Mouse (Mus musculus) midbrain, embryonic 15.5 days (tissue): ENCODE results near the gene Rbm15b. TPM values are rescaled to one million over a fixed set of nuclear protein-coding genes. Genes with fewer than 3 reads are reported as not detected.
A peak's percentile ranks its signal among the peaks of the same experiment; 100 is the strongest.

ENCODE experiments used
- ATAC-seq: fragments of 200-750 bp; cut with Nextera tagmentation; replicated peaks from 2 replicates; pipeline ENCODE4 v1.8.0; 2017; ENCODE audit warnings: moderate TSS enrichment
- H3K27ac ChIP-seq: fragments of 300-500 bp; sonication (generic); 2 replicates; pipeline ENCODE4 v1.5.1; 2015; ENCODE audit warnings: mild to moderate bottlenecking, inconsistent platforms
- H3K27me3 ChIP-seq: fragments of 300-500 bp; sonication (generic); replicated peaks from 2 replicates; pipeline ENCODE4 v1.6.1; 2015; ENCODE audit warnings: inconsistent platforms
- H3K36me3 ChIP-seq: fragments of 300-500 bp; sonication (generic); replicated peaks from 2 replicates; pipeline ENCODE4 v1.6.1; 2015; ENCODE audit warnings: inconsistent platforms
- H3K4me1 ChIP-seq: fragments of 300-500 bp; sonication (generic); 2 replicates; pipeline ENCODE4 v1.6.1; 2015; ENCODE audit warnings: inconsistent platforms
- H3K4me2 ChIP-seq: fragments of 300-500 bp; sonication (generic); 2 replicates; pipeline ENCODE4 v1.6.1; 2015; ENCODE audit warnings: inconsistent platforms, mild to moderate bottlenecking, moderate library complexity
- H3K4me3 ChIP-seq: fragments of 300-500 bp; sonication (generic); 2 replicates; pipeline ENCODE4 v1.5.1; 2015; ENCODE audit warnings: mild to moderate bottlenecking, inconsistent platforms
- H3K9ac ChIP-seq: fragments of 300-500 bp; sonication (generic); 2 replicates; pipeline ENCODE4 v1.6.1; 2015; ENCODE audit warnings: mild to moderate bottlenecking, inconsistent platforms
- H3K9me3 ChIP-seq: fragments of 300-500 bp; sonication (generic); 2 replicates; pipeline ENCODE4 v1.6.1; 2016; ENCODE audit warnings: inconsistent platforms
- WGBS: fragments of 180-500 bp; shearing (Covaris S2); methylation state at CpG from one replicate; pipeline ENCODE4 v1.1.7; 2015; ENCODE audit warnings: mixed read lengths; 5-methylcytosine and 5-hydroxymethylcytosine counted together
- polyA plus RNA-seq: library from polyadenylated mRNA; unstranded; fragments of >200 nt; fragmentation: Nextera tagmentation; extraction: Ambion mirVana; gene quantifications from 2 replicates; pipeline ENCODE4 v1.2.1, GENCODE M21; 2015

Gene Rbm15b
- polyA plus RNA-seq, 1 experiment from 2014 or later = 17.1 TPM

DNA sequence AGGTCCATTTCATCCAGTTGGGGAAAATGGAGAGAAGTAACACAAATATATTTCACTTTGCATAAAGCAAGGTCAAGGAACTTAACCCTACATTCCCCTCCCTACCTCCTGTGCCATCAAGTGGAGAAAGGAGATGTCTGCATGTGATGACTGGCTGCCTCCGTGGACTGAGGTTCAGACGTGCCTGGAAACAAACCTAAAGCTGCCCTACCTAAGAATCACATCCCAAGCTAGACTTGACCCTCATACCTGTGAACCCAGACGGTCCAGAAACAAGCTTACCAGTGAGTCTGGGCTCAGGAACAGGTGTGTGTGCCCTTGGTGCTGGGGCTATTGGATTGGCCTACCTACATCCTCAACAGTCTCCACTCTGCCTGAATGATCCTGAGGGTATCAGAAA is 6.1 kb upstream of the Rbm15b start:
- H3K4me3 ChIP-seq = no peak overlapping the region
- no peaks in the 10 kb centered on the region for H3K9me3 ChIP-seq
- no peak overlapping the region for H3K9ac ChIP-seq
- peaks cover 24% of the 10 kb centered on the region; the same call in 1 of the 2 replicates for H3K36me3 ChIP-seq
- no peak overlapping the region for H3K27ac ChIP-seq
- H3K4me2 ChIP-seq = peak overlapping the region; percentile 22; the same call in 1 of the 2 replicates
- peaks cover 23% of the 10 kb centered on the region for H3K4me1 ChIP-seq
- WGBS = 55% methylated on average over 3 of the region's 3 CpGs
- no peaks in the 10 kb centered on the region for H3K27me3 ChIP-seq
- no peak for ATAC-seq

DNA sequence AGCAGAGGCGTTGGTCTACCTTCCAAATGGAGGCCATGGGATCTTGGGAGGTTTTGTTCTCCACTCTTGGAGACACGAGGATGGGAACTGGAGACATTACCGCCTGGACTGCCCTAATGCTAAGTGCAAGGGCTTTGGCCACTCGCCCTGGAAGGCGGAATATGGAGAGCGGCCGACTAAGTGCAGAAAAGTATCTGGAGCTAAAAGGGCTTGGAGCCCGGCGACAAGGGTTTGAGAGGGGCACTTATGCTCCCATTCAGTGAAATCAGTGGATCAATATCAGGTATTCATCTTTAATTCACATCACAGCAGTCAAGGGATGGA is 5.3 kb upstream of the Rbm15b start:
- 0% methylated on average over 9 of the region's 9 CpGs for WGBS
- Histone ChIP-seq H3K9ac (peak overlapping the region; percentile 67), H3K36me3 (peaks cover 25% of the 10 kb centered on the region; the same call in 1 of the 2 replicates), H3K4me3 (peak overlapping the region; percentile 88), H3K27me3 (no peaks in the 10 kb centered on the region), H3K4me2 (peak overlapping the region; percentile 71), H3K4me1 (peaks cover 30% of the 10 kb centered on the region), H3K9me3 (no peaks in the 10 kb centered on the region), H3K27ac (peak overlapping the region; percentile 94)
- ATAC-seq = no peak

DNA sequence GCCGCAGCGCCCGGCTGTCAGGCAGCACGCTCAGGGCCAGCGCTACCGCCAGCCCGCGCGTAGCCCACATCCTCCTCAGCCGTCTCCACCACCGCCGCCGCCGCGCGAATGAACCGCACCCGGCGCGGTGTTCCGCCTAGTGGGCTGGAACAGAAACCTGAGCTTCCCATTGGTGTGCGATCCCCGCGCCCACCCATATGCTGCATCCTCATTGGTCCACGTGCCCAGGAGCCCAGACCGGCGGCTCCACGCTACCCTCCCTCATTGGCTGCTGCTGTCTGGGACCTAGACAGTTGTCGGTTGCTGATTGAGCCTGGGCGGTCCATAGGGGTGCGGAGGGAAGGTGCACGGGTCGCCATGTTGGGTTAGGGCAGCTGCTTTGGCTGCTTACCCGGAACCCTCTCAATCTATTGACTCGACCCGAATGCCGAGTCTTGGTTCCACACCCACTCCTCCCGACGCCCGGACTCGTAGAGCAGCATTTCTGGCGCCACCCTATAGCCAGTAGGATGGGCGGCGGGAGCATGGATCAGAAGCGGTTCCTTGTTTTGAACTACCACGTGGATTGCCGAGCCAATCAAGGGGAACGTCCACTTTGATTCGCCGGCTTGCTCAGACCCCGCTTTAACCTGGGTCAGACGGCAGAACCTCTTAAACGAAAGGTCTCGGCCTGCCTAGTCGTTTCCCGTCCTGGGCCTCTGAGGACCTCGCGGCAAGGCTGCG is 4.8 kb upstream of the Rbm15b start, which contains the start of gene Manf:
Gene Manf (minus strand): TSS at position 151 of the 723 bp plus-strand sequence.
- WGBS = 0% methylated on average over 59 of the region's 59 CpGs
- Histone ChIP-seq H3K9me3 (no peaks in the 10 kb centered on the region), H3K4me1 (peaks cover 33% of the 10 kb centered on the region), H3K27me3 (no peaks in the 10 kb centered on the region), H3K27ac (peak within 1 kb of the TSS; percentile 94), H3K36me3 (peaks cover 25% of the 10 kb centered on the region; the same call in 1 of the 2 replicates), H3K4me3 (peak within 1 kb of the TSS; percentile 88), H3K4me2 (peak within 1 kb of the TSS; percentile 71), H3K9ac (peak within 1 kb of the TSS; percentile 93)
- ATAC-seq = peak; percentile 99

DNA sequence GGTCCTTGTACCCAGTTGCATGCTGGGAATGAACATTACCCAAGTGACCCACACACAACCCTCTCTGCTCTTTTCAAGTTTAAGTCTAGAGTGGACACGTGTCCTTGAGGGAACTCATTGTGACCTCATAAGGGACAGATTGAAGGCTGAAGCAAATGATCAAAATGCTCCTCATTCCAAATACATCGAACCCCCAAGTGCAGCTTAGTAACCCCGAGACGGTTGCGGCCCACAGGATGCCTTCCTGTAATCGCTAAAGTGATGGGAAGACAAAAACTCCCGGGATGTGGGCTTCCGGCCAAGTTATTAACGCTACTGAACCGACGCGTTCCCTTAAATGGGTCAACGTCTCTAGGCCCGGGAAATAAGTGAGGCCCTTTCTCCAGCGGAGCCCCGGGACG is 4.1 kb upstream of the Rbm15b start:
- no peaks in the 10 kb centered on the region for H3K9me3 ChIP-seq
- peak overlapping the region; percentile 93 for H3K9ac ChIP-seq
- peak overlapping the region; percentile 71 for H3K4me2 ChIP-seq
- peak overlapping the region; percentile 94 for H3K27ac ChIP-seq
- peaks cover 19% of the 10 kb centered on the region; the same call in 1 of the 2 replicates for H3K36me3 ChIP-seq
- ATAC-seq = no peak
- under 1% methylated on average over 17 of the region's 17 CpGs for WGBS
- no peaks in the 10 kb centered on the region for H3K27me3 ChIP-seq
- peaks cover 33% of the 10 kb centered on the region for H3K4me1 ChIP-seq
- peak overlapping the region; percentile 88 for H3K4me3 ChIP-seq

DNA sequence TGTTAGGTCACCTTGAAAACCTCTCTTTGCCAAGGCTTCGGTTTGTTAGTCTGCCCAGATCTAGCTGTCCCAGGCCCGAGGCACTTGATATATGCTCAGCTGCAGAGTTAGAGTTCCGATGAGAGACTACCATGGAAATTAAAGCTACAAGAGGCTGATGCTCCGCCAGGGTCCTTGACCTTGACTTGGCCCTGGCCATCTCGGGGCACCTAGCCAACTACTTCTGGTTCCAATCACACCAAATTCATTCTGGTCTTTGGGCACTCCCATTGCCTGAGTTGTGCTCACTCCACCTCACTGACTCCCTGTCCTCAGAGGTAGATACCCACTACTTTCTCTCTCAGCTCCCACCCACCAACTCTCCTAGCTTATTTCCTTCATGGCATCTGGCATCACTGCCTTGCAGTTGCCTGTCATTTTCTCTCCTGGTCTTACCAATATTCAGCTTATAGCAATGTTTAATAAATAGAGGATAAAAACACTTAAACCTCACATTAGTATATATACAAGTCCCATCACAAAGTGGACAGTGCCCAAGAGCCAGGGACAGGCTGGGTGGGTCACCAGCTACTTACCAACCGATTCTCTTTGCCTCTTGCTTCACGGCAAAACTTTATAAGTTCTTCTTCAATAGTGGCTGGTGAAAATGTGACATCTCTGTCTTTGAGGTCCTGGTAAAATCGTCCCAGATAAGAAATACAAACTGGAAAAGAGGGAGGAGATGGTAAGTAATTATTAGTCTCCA is 3.4 kb upstream of the Rbm15b start:
- WGBS = 74% methylated on average over 8 of the region's 8 CpGs

DNA sequence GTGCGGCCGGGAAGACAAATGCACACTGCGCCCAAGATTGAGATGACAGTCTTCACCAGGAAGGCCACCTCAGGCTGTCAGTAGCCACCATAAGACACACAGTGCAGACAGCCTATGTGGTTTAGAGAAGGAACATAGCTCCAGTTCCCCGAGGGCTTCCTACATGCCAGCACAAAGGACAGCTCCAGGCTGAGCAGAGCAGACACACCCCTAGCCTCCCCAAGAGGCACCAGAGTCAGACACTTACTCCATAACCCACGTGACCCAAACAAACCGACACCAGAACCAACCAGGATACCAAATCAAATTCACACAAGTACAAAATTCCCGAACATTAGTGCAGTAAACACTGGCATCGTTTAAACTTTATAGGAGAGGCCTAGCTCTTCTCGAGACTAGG is 2.1 kb upstream of the Rbm15b start:
- no peak for ATAC-seq
- H3K4me1 ChIP-seq = peaks cover 50% of the 10 kb centered on the region
- WGBS = 89% methylated on average over 9 of the region's 9 CpGs

More for the DNA sequence above, 3.4 kb upstream of the Rbm15b start:
- peak overlapping the region; percentile 88 for H3K4me3 ChIP-seq
- no peaks in the 10 kb centered on the region for H3K27me3 ChIP-seq
- peaks cover 37% of the 10 kb centered on the region for H3K4me1 ChIP-seq
- H3K36me3 ChIP-seq = peaks cover 18% of the 10 kb centered on the region; the same call in 1 of the 2 replicates
- H3K4me2 ChIP-seq = peak overlapping the region; percentile 71
- ATAC-seq = no peak
- no peak overlapping the region for H3K27ac ChIP-seq
- peak overlapping the region; percentile 93 for H3K9ac ChIP-seq
- no peaks in the 10 kb centered on the region for H3K9me3 ChIP-seq

DNA sequence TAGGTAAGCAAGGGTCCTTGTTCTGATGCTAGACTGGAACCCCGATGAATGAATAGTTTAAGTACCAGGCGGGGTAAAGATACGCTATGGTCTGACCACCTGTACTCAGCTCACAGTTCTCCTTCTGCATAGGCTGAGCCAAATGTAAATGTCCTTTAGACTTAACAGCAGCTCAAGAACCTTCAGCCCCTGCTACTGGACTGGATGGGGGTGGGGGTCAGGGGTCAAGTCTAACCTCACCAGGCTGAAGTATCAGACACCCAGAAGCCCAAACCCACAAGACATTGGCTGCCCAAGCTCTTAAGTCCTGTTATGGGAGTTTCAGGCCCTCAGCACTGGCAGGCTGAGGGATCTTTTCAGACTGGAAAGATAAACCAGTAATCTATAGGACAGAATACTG is 1.1 kb upstream of the Rbm15b start:
- H3K4me1 ChIP-seq = peaks cover 57% of the 10 kb centered on the region
- 92% methylated on average over 3 of the region's 3 CpGs for WGBS
- ATAC-seq = no peak

More for the DNA sequence above, 2.1 kb upstream of the Rbm15b start:
- Histone ChIP-seq H3K9ac (no peak overlapping the region), H3K27me3 (no peaks in the 10 kb centered on the region), H3K4me3 (no peak overlapping the region), H3K36me3 (peaks cover 15% of the 10 kb centered on the region; the same call in 1 of the 2 replicates), H3K9me3 (no peaks in the 10 kb centered on the region), H3K27ac (no peak overlapping the region), H3K4me2 (no peak overlapping the region)

DNA sequence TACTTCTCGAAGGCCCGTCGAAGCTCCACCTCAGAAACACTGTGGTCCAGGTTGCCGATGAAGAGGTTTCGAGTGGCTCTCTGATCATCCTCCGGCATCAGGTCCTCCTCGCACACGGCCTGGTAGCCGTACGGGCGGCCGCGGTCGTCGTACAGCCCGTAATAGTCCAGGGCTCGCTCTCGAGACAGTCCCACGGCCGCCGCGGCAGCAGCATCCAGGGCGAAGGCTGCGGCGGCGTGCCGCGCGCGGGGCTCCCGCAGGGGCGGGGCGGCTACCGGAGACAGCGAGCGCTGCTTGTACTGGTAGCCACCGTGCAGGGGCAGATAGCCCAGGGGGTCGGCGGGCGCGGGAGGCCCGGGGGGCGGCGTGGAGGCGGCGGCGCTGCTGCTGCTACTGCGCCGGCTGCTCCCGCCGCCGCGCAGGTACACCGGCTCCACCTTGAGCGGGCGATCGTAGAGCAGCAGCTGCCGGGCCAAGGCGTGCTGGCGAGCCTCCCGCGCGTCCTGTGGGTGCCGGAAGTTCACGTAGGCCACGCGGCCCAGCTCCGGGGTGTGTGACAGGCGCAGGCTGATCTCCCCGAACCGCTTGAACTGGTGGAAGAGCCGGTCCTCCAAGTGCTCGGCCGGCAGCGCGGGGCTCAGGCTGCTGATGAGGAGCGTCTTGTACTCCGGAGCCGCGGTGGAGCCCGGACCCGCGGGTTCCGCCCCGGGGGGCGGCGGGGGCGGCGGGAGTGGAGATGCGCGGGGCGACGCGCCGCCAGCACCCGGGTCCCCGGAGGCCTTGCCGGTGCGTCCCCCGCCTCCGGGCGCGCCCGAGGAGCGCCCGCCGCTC is 1.1 kb downstream of the Rbm15b start:
- peaks cover 70% of the 10 kb centered on the region for H3K4me1 ChIP-seq
- WGBS = under 1% methylated on average over 85 of the region's 107 CpGs
- ATAC-seq = peak; percentile 26
- H3K9me3 ChIP-seq = no peaks in the 10 kb centered on the region
- peak overlapping the region; percentile 95 for H3K4me2 ChIP-seq
- peak overlapping the region; percentile 93 for H3K27ac ChIP-seq
- H3K36me3 ChIP-seq = peaks cover 31% of the 10 kb centered on the region
- no peaks in the 10 kb centered on the region for H3K27me3 ChIP-seq
- H3K4me3 ChIP-seq = peak overlapping the region; percentile 92
- H3K9ac ChIP-seq = peak overlapping the region; percentile 94

More for the DNA sequence above, 1.1 kb upstream of the Rbm15b start:
- H3K9me3 ChIP-seq = no peaks in the 10 kb centered on the region
- H3K9ac ChIP-seq = no peak overlapping the region
- H3K4me2 ChIP-seq = no peak overlapping the region
- peaks cover 20% of the 10 kb centered on the region; the same call in 1 of the 2 replicates for H3K36me3 ChIP-seq
- no peak overlapping the region for H3K27ac ChIP-seq
- no peak overlapping the region for H3K4me3 ChIP-seq
- H3K27me3 ChIP-seq = no peaks in the 10 kb centered on the region

DNA sequence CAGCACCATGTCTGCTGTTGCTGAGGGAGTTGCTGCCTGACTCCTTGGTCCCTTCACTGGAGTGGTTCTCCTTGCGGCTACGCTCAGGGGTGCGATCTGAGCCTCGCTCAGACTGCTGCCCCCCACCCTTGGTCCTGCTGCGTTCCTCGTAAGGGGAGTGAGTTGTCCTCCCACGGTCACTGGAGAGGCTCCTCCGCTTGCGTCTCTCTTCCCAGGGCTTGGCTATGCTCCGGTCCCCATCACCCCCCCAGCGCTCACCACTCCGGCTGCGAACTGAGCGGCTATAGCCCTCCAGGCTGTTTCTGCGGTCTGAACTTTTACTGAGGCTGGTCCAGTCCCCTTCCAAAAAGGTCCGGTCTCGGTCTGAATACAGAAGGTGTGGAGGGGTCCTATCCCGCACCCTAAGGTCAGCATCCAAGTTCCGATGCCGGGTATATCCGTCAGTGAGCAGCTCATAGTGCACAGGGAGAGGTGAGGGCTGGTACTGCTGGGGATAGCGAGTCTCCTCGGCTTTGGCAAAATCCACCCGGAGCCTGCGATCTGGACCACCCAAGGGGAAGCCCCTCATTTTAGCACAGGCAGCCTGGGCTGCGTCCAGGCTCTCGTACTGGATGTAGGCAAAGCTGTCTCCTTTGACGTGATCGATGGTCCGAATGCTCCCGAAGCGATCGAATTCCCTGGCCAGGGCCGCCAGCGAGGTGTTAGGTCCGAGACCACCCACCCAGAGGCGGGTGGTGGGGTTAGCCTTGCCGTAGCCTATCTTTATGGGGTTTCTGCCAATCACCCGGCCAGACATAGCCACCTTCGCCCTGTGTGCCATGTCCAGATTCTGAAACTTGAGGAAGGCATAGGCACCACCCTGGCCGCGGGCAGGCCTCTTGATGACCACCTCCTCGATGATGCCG is 2.0 kb downstream of the Rbm15b start:
- H3K27ac ChIP-seq = peak overlapping the region; percentile 93
- no peaks in the 10 kb centered on the region for H3K27me3 ChIP-seq
- peak overlapping the region; percentile 95 for H3K4me2 ChIP-seq
- H3K4me1 ChIP-seq = peaks cover 61% of the 10 kb centered on the region
- 21% methylated on average over 44 of the region's 44 CpGs for WGBS
- peak overlapping the region; percentile 94 for H3K9ac ChIP-seq
- peak overlapping the region; percentile 92 for H3K4me3 ChIP-seq
- ATAC-seq = no peak
- H3K9me3 ChIP-seq = no peaks in the 10 kb centered on the region
- H3K36me3 ChIP-seq = peaks cover 31% of the 10 kb centered on the region

DNA sequence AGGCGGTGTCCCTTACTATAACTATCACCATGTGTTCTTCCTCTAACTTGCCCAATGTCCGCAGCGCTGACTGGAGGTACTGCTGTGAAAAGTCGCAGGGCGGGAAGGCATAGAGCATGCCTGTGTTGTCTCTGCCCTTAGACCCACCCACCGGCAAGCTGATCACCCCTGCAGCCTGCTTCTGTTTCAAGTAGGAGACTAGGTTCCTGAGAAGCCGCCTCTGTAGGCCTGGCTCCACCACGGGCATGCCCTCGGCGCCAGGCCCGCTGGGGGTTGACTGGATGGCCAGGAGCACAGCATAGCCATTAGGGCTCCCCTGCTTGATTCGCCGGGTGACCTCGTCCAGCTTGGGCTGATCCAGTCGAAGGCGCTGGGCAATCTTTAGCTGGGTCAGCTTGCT is 2.9 kb downstream of the Rbm15b start:
- Histone ChIP-seq H3K36me3 (peaks cover 31% of the 10 kb centered on the region), H3K27ac (no peak overlapping the region), H3K4me3 (peak overlapping the region; percentile 92), H3K27me3 (no peaks in the 10 kb centered on the region), H3K4me1 (peaks cover 61% of the 10 kb centered on the region), H3K9ac (peak overlapping the region; percentile 94), H3K9me3 (no peaks in the 10 kb centered on the region), H3K4me2 (peak overlapping the region; percentile 95)
- 43% methylated on average over 16 of the region's 16 CpGs for WGBS
- ATAC-seq = no peak

DNA sequence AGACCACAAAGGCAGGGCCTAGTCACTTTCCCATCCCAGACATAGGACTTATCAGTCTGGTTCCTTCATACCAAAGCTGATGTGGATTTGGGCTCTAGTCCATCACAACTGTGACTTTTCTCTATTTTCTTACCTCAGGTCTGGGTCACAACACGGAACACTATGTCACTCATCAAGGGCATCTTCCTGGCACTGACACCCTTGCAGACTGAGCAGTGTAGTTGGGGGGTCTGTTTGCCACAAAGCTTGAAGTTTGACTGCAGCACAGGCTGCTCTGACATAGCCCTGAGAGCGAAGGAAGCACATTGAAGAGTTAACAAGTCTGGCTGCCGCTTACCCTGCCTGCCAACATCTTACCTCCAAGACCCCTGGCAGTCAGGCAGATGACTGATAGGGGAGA is 4.1 kb downstream of the Rbm15b start:
- Histone ChIP-seq H3K27me3 (no peaks in the 10 kb centered on the region), H3K4me2 (peak overlapping the region; percentile 95), H3K9ac (no peak overlapping the region), H3K9me3 (no peaks in the 10 kb centered on the region), H3K27ac (no peak overlapping the region), H3K4me3 (peak overlapping the region; percentile 16), H3K4me1 (peaks cover 60% of the 10 kb centered on the region), H3K36me3 (peaks cover 31% of the 10 kb centered on the region)
- WGBS = 83% methylated on average over 3 of the region's 3 CpGs
- ATAC-seq = no peak
